Mouse (Mus musculus) T-helper 2 cell (primary cell): Measurements from ENCODE around the gene Dcbld2.

Experiments used
- in situ Hi-C: fragments of 300-600 bp; cut with MboI, MseI; formaldehyde crosslinking; loops from one replicate; pipeline ENCODE4 v1.15.1; 2025; ENCODE audit warnings: high pct_unique_total_duplicates

Gene Dcbld2

GRCm38 (mm10) chr16:58450648-58451047 lies 42.4 kb downstream of the Dcbld2 start:
- in situ Hi-C loops, result loop anchor here (5.0 kb wide), 1 partner anchor 212 kb away; no protein-coding TSS in a partner anchor

GRCm38 (mm10) chr16:58451647-58452046 lies 43.4 kb downstream of the Dcbld2 start:
- in situ Hi-C loops, result loop anchor here (5.0 kb wide), 1 partner anchor 211 kb away; no protein-coding TSS in a partner anchor

GRCm38 (mm10) chr16:58453138-58453537 lies 44.9 kb downstream of the Dcbld2 start:
- in situ Hi-C loops, result loop anchor here (5.0 kb wide), 1 partner anchor 209 kb away; no protein-coding TSS in a partner anchor

- in situ Hi-C loops, result loop anchor here (5.0 kb wide), 1 partner anchor 208 kb away; no protein-coding TSS in a partner anchor
These were observed 45.6 kb downstream of the Dcbld2 start for GRCm38 (mm10) chr16:58453820-58454219.

GRCm38 (mm10) chr16:58454617-58455016 lies 46.4 kb downstream of the Dcbld2 start:
- in situ Hi-C loops, result loop anchor here (5.0 kb wide), 1 partner anchor 208 kb away; no protein-coding TSS in a partner anchor

GRCm38 (mm10) chr16:58455118-58455517 lies 46.9 kb downstream of the Dcbld2 start:
- in situ Hi-C loops, result no loop called here

- in situ Hi-C loops, result no loop called here
These were observed 48.2 kb downstream of the Dcbld2 start for GRCm38 (mm10) chr16:58456445-58456844.

GRCm38 (mm10) chr16:58456991-58457390 lies 48.7 kb downstream of the Dcbld2 start:
- in situ Hi-C loops, result no loop called here

- in situ Hi-C loops, result loop anchor here (5.0 kb wide), 1 partner anchor 37 kb away; no protein-coding TSS in a partner anchor
These were observed 51.7 kb downstream of the Dcbld2 start for GRCm38 (mm10) chr16:58459966-58460365.

GRCm38 (mm10) chr16:58460386-58460785 lies 52.1 kb downstream of the Dcbld2 start:
- in situ Hi-C loops, result loop anchor here (5.0 kb wide), 1 partner anchor 37 kb away; no protein-coding TSS in a partner anchor

GRCm38 (mm10) chr16:58461856-58462518 lies 53.7 kb downstream of the Dcbld2 start:
- in situ Hi-C loops, result loop anchor here (5.0 kb wide), 1 partner anchor 35 kb away; no protein-coding TSS in a partner anchor

- in situ Hi-C loops, result loop anchor here (5.0 kb wide), 1 partner anchor 35 kb away; no protein-coding TSS in a partner anchor
These were observed 54.3 kb downstream of the Dcbld2 start for GRCm38 (mm10) chr16:58462519-58462918.

GRCm38 (mm10) chr16:58464051-58464450 lies 55.8 kb downstream of the Dcbld2 start:
- in situ Hi-C loops, result loop anchor here (5.0 kb wide), 1 partner anchor 33 kb away; no protein-coding TSS in a partner anchor

GRCm38 (mm10) chr16:58465412-58465811 lies 57.2 kb downstream of the Dcbld2 start:
- in situ Hi-C loops, result no loop called here

GRCm38 (mm10) chr16:58470061-58470460 lies 61.8 kb downstream of the Dcbld2 start:
- in situ Hi-C loops, result no loop called here

GRCm38 (mm10) chr16:58470841-58471240 lies 62.6 kb downstream of the Dcbld2 start:
- in situ Hi-C loops, result no loop called here

GRCm38 (mm10) chr16:58474875-58475274 lies 66.6 kb downstream of the Dcbld2 start:
- in situ Hi-C loops, result no loop called here

GRCm38 (mm10) chr16:58475544-58476154 lies 67.4 kb downstream of the Dcbld2 start:
- in situ Hi-C loops, result no loop called here

- in situ Hi-C loops, result no loop called here
These were observed 68.1 kb downstream of the Dcbld2 start for GRCm38 (mm10) chr16:58476363-58476762.

- in situ Hi-C loops, result no loop called here
These were observed 71.7 kb downstream of the Dcbld2 start for GRCm38 (mm10) chr16:58479898-58480448.

- in situ Hi-C loops, result no loop called here
These were observed 73.1 kb downstream of the Dcbld2 start for GRCm38 (mm10) chr16:58481219-58481905.

GRCm38 (mm10) chr16:58481906-58482270 lies 73.6 kb downstream of the Dcbld2 start:
- in situ Hi-C loops, result no loop called here
